Mouse (Mus musculus): Measurements from ENCODE around the gene Tada2a. TPM values are rescaled to one million over a fixed set of nuclear protein-coding genes. Genes with fewer than 3 reads are reported as not detected.

Gene Tada2a
- polyA plus RNA-seq (2015; fragmentation: Nextera tagmentation; extraction: Ambion mirVana): 42.6 and 45.6 TPM in 2 replicates

DNA sequence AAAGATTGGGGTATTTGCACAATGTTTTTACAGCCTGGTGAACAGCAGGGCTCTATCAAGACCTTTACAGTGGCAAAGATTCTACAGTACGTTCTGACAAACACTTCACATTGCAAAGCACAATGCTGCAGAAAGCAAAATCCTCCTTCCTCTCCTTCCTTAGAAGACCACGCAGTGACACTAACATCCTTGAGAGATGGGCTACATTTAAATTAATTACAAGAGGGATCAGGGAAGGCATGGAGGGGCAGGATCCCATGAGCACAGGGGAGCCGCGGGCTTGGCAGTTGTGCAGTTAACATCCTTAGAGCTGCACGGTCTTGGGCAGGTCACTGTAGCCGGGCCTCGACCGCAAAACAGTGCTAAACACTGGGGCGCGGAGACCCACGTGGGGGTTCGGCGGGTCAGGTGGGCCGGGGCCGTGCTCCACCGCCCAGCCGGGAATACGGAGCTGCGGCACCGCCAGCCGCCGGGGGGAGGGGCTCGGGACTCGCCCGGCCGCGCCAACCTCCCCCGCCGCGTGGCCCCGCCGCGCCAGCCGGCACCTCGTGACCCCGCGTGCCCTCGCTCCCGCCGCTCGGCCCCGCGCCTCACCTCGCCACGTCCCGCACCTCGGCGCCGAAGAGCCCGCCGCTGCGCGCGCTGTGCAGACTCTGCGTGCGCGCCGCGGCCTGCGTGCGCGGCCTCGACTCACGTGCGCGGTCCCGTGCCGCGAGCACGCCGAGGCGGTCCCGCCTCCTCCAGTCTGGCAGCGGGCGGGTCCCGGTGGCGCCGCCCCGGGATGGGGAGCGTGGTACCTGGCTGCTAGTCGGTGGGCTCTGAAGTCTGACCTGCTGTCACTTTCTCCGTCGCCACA is at the start of gene Tada2a, which contains the start of gene Acaca:
Gene Tada2a, minus strand, starts transcription at position 658 of the 856 bp plus-strand sequence.
Gene Acaca, plus strand, starts transcription at position 730 of the 856 bp plus-strand sequence.
- WGBS: under 1% methylated on average over 62 of the region's 83 CpGs
- H3K9ac ChIP-seq: peak within 1 kb of the TSS; percentile 94
- H3K4me1 ChIP-seq: peaks cover 10% of the 10 kb centered on the region
- peaks cover 26% of the 10 kb centered on the region for H3K36me3 ChIP-seq
- ATAC-seq (ENCODE audit: insufficient number of reproducible peaks, insufficient read depth, low FRiP score, low TSS enrichment, low read depth): peak; percentile 79
- H3K4me3 ChIP-seq: peak within 1 kb of the TSS; percentile 82
- no peaks in the 10 kb centered on the region for H3K9me3 ChIP-seq
- peak within 1 kb of the TSS; percentile 71 for H3K27ac ChIP-seq
- H3K27me3 ChIP-seq: no peaks in the 10 kb centered on the region
- H3K4me2 ChIP-seq: peak within 1 kb of the TSS; percentile 82

DNA sequence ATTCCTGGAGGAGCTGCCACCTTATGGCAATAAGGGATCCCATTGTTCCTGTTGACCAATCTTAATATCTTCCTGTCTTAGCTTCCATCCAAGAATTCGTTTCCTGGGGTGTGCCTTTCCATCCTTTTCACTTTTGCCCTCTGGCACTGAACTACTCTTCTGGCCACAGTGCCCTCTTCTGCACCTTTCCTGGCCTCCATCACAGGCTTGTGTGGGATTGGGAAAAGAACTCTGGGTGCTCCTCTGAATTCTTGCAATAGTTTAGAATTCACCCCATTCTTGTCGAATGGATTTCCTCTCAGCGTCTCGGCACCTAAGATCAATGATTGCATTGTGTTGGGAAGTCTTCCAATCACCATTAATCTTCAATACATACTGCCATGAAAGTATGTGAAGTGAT is 49.2 kb upstream of the Tada2a start:
- no peaks in the 10 kb centered on the region for H3K27me3 ChIP-seq
- peak overlapping the region; percentile 86; the same call in 1 of the 2 replicates for H3K9ac ChIP-seq
- peaks cover 24% of the 10 kb centered on the region for H3K4me1 ChIP-seq
- H3K36me3 ChIP-seq: no peaks in the 10 kb centered on the region
- H3K4me2 ChIP-seq: peak overlapping the region; percentile 75
- no peak for ATAC-seq (ENCODE audit: insufficient number of reproducible peaks, insufficient read depth, low FRiP score, low TSS enrichment, low read depth)
- no peaks in the 10 kb centered on the region for H3K9me3 ChIP-seq
- H3K4me3 ChIP-seq: no peak overlapping the region
- WGBS: 20% methylated on average over 4 of the region's 4 CpGs
- peak overlapping the region; percentile 92; the same call in 1 of the 2 replicates for H3K27ac ChIP-seq

DNA sequence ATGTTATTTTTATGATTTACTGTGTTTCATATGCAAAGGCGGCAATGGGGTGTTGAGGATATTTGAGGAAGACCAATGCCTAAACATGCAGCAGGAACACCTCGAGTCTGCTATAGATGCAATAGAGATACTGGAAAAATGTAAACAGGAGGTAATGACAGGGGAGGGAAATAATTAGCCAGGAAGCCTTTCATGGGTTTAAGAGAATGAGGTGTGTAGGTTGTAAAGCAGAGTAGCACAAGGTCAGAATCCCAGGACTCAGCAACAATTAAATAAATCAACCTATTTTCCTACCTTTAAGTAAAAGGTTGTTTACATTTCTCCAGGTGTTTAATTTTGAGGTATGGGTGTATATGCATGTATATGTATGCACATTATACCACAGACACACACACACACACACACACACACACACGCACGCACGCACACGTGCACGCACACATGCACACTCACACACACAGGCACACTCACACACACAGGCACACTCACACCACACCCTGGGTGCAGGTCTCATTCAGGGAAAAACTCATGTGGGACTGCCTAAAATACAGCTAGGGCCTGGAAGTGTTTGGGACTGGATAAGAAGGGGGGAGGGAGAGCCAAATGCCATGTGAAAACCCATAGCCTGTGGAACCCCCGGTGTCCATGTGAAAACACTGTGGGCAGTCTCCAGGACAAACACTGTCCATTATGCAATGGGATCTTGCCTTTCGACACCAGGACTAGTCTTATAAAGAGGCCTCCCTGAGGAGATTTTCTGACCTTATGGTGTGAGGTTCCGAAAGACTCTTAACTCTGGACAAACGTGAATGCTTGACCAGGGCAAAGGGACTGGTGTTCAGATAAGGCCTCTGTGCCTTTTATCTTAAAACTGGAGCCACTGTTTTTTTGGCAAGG is 43.4 kb upstream of the Tada2a start:
- 77% methylated on average over 11 of the region's 11 CpGs for WGBS

DNA sequence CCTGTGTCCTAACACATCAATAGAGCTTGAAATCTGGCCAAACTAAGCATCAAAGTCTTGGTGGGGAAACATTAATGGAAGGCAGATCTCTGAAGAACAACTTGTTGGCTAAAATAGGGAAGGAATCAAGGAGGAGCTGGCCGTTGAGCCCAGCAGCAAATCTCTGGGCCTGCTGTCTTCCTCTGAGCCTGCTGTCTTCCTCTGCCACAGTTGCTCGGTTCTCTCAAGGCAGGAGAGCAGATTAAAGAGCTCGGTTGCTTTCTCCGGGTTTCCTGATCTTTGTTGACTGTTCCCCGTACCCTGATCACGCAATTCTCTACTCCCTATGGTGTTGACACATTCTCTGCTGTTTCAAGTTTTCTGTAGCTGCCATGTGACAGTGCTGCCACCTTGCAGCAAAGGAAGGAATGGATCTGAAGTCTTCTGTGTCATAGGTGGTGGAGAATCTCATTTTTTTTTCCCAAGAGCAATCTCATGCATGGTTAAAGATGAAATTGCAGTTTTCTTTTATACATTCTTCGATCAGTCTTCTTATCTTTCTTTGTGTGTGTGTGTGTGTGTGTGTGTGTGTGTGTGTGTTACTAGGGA is 39.4 kb upstream of the Tada2a start:
- no peak for ATAC-seq (ENCODE audit: insufficient number of reproducible peaks, insufficient read depth, low FRiP score, low TSS enrichment, low read depth)
- Histone ChIP-seq H3K9ac (no peak overlapping the region), H3K4me2 (no peak overlapping the region), H3K36me3 (no peaks in the 10 kb centered on the region), H3K9me3 (no peaks in the 10 kb centered on the region), H3K4me3 (no peak overlapping the region), H3K27ac (no peak overlapping the region), H3K27me3 (no peaks in the 10 kb centered on the region), H3K4me1 (no peaks in the 10 kb centered on the region)
- WGBS: 30% methylated on average over 7 of the region's 7 CpGs

More for the DNA sequence above, 43.4 kb upstream of the Tada2a start:
- Histone ChIP-seq H3K4me1 (no peaks in the 10 kb centered on the region), H3K4me2 (no peak overlapping the region), H3K27ac (no peak overlapping the region), H3K36me3 (no peaks in the 10 kb centered on the region), H3K27me3 (no peaks in the 10 kb centered on the region), H3K9ac (no peak overlapping the region), H3K9me3 (no peaks in the 10 kb centered on the region), H3K4me3 (no peak overlapping the region)
- ATAC-seq (ENCODE audit: insufficient number of reproducible peaks, insufficient read depth, low FRiP score, low TSS enrichment, low read depth): no peak

DNA sequence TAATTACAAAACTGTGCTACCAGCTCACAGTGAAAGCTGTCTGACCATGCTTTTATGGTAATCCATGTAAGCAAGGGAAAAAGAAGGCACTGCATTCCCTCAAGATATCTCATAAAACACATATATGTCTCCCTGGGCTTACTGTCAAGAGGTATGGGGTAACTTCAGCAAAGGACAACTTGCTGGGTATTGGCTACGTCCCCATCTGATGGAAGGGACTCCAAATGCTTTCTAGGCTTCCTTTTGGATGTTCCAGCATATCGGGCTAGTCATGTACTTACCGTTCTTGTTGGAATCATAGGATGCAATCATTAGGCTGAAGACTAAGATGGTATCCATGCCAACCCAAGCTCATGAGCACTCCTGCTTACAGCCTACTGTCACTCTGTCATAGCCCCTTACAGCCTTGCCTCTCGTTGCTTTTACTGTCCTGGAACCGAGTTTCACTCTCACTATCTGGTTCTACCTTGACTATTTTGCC is 37.7 kb upstream of the Tada2a start, which contains the start of gene Gm11437:
Gene Gm11437, minus strand, starts transcription at position 431 of the 481 bp plus-strand sequence.
- H3K4me3 ChIP-seq: no peak within 1 kb of the TSS
- H3K36me3 ChIP-seq: no peaks in the 10 kb centered on the region
- no peaks in the 10 kb centered on the region for H3K4me1 ChIP-seq
- H3K9ac ChIP-seq: no peak within 1 kb of the TSS
- ATAC-seq (ENCODE audit: insufficient number of reproducible peaks, insufficient read depth, low FRiP score, low TSS enrichment, low read depth): no peak
- no peaks in the 10 kb centered on the region for H3K27me3 ChIP-seq
- WGBS: 79% methylated on average over 5 of the region's 5 CpGs
- H3K27ac ChIP-seq: no peak within 1 kb of the TSS
- H3K4me2 ChIP-seq: no peak within 1 kb of the TSS
- H3K9me3 ChIP-seq: no peaks in the 10 kb centered on the region

DNA sequence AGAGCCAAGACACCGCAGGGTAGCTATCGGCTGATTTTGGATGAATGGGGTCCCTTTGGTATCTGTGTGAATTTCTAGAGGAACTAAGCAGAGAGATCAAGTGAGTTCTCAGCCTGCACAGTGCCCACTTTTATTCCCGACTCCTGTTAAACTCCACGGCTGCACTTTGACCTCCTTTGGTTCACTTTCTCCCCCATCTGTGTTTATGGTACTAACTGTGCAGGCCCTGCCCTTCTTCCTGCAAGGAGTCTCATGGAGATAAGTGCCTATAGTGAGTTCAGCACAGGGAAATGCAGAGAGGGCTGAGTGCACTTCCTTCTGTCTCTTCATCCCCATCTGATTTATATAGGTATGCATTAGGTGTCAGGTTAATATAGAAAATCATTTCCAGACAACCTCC is 35.2 kb upstream of the Tada2a start:
- no peaks in the 10 kb centered on the region for H3K9me3 ChIP-seq
- ATAC-seq (ENCODE audit: insufficient number of reproducible peaks, insufficient read depth, low FRiP score, low TSS enrichment, low read depth): no peak
- H3K4me1 ChIP-seq: no peaks in the 10 kb centered on the region
- no peak overlapping the region for H3K4me2 ChIP-seq
- no peaks in the 10 kb centered on the region for H3K36me3 ChIP-seq
- no peak overlapping the region for H3K4me3 ChIP-seq
- no peak overlapping the region for H3K9ac ChIP-seq
- H3K27me3 ChIP-seq: no peaks in the 10 kb centered on the region
- 60% methylated on average over 4 of the region's 4 CpGs for WGBS
- no peak overlapping the region for H3K27ac ChIP-seq

DNA sequence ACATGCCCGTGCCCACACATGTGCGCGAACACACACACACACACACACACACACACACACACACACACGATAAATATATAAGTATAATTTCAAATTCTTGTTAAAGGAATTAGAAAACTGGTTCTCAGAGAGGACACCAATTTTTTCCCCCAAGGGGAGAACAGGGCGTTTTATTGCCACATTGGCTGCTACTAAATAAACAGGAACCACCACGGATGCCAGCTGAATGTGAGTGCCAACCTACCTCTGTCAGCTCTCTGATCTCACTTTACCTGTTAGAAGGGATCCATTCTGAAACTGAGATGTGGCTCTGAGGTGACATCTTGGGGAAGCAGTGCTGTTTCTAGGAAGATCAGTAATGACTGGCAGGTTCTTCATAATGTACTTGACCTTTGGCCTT is 34.7 kb upstream of the Tada2a start:
- H3K27me3 ChIP-seq: no peaks in the 10 kb centered on the region
- no peak overlapping the region for H3K9ac ChIP-seq
- H3K27ac ChIP-seq: no peak overlapping the region
- H3K4me3 ChIP-seq: no peak overlapping the region
- H3K9me3 ChIP-seq: no peaks in the 10 kb centered on the region
- H3K4me1 ChIP-seq: no peaks in the 10 kb centered on the region
- no peak for ATAC-seq (ENCODE audit: insufficient number of reproducible peaks, insufficient read depth, low FRiP score, low TSS enrichment, low read depth)
- no peak overlapping the region for H3K4me2 ChIP-seq
- 79% methylated on average over 6 of the region's 6 CpGs for WGBS
- H3K36me3 ChIP-seq: no peaks in the 10 kb centered on the region

DNA sequence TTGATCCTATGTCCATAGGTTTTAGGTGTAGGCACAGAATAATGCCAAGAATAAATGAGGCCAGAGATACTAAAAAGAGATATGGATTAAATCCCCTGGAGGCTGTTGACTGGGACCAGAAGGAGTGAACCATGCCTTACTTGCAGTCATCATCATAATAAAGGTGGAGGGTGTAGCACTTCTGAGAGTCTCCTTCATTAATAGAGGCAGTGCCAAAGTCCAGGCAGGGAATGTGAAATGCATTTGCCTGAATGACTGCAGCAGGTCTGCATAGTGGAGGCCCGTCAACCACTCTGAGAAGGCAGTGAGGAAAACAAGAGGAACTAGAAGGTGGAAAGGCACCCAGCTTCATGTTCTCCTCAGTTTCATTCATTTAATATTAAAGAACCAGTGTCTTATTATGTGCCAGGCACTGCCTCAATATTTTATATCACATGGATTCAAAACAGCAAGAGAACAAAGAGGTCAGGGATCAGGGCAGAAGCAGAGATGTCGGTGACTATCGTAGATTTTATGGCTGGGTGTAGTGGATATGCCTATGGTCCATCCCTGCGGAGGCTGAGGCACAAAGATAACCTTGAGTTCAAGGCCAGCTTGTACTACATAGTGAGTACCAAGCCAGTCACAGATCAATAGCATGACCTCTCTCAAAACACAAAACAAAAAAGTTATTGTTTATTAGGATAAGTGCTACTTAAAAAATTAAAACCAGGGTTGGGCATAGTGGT is 27.3 kb upstream of the Tada2a start:
- Histone ChIP-seq H3K4me2 (no peak overlapping the region), H3K9ac (no peak overlapping the region), H3K4me3 (no peak overlapping the region), H3K27me3 (no peaks in the 10 kb centered on the region), H3K36me3 (no peaks in the 10 kb centered on the region), H3K9me3 (no peaks in the 10 kb centered on the region), H3K4me1 (no peaks in the 10 kb centered on the region), H3K27ac (no peak overlapping the region)
- ATAC-seq (ENCODE audit: insufficient number of reproducible peaks, insufficient read depth, low FRiP score, low TSS enrichment, low read depth): no peak
- 92% methylated on average over 4 of the region's 4 CpGs for WGBS

DNA sequence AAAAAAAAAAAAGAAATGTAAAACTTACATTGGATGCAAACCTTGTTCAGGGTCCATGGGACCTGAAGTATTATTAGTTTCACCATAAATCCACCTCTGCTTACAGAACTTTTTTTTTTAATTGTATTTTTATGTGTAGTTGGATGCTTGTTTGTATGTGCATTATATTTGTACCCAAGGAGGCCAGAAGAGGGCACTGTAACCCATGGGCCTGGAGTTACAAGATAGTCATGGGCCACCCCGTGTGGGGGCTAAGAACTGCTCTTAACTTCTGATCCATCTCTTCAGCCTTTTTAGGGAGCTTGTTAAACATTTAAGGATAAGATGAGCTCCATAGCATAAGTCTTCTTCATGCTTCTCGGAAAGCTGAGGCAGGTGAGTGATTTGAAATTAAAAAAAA is 21.5 kb upstream of the Tada2a start:
- no peak for ATAC-seq (ENCODE audit: insufficient number of reproducible peaks, insufficient read depth, low FRiP score, low TSS enrichment, low read depth)
- H3K27ac ChIP-seq: no peak overlapping the region
- H3K4me3 ChIP-seq: no peak overlapping the region
- H3K4me2 ChIP-seq: no peak overlapping the region
- no peaks in the 10 kb centered on the region for H3K36me3 ChIP-seq
- H3K27me3 ChIP-seq: no peaks in the 10 kb centered on the region
- WGBS: 70% methylated on average over 2 of the region's 2 CpGs
- H3K4me1 ChIP-seq: no peaks in the 10 kb centered on the region
- no peaks in the 10 kb centered on the region for H3K9me3 ChIP-seq
- no peak overlapping the region for H3K9ac ChIP-seq

DNA sequence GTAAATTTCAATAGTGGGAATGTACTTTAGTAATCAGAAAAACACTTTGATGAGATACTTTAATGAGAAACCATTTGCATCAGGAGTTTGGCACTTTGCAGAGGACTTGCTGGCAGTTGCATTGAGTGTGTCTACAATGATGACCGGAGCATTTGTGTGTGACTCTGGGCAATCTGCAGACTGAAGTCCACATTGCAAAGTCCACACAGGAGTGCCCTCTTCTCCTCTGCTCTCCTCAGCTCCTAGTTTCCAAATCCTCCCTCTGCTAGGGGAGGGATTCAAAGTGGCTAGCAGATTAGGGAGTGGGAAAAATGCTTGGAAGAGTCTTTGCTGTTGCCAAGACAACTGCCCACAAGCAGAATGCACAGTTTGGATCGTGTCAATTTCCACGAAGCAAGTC is 16.7 kb upstream of the Tada2a start:
- ATAC-seq (ENCODE audit: insufficient number of reproducible peaks, insufficient read depth, low FRiP score, low TSS enrichment, low read depth): no peak
- WGBS: 68% methylated on average over 3 of the region's 3 CpGs
- Histone ChIP-seq H3K9ac (no peak overlapping the region), H3K36me3 (no peaks in the 10 kb centered on the region), H3K9me3 (no peaks in the 10 kb centered on the region), H3K27me3 (no peaks in the 10 kb centered on the region), H3K27ac (no peak overlapping the region), H3K4me2 (no peak overlapping the region), H3K4me3 (no peak overlapping the region), H3K4me1 (no peaks in the 10 kb centered on the region)
